Mouse (Mus musculus): ENCODE data around the gene Cpxm2.

Gene Cpxm2

DNA sequence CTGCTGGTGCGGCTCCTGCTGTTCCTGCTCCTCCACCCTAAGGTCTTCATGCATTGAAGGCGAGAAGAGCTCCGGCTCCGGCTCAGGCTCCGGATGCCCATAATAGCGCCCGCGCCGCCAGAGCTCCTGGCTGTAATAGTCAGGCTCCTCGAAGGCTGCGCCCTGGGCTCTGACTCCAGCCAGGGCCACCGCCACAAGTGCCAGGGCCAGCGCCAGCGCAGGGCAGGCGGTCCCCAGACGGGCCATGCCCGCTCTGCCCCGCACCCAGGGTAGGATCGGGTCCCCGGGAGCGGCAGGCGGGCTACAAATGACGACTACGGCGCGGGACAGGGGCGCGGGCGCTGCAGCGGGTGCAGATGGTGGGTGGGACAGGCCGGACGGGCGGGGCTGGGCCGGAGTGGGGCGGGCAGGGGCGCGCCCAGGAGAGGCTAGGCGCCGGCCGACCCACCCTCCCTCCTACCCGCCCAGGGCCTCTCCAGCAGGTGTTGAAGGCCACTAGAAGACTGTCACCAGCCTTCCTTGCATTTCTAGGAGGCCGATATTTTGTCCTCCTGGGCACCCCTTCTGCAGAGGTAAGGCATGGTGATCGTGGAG lies at the start of gene Cpxm2:
Gene Cpxm2 (minus strand): TSS at position 372 of the 594 bp plus-strand sequence.
- no peak for DNase-seq

DNA sequence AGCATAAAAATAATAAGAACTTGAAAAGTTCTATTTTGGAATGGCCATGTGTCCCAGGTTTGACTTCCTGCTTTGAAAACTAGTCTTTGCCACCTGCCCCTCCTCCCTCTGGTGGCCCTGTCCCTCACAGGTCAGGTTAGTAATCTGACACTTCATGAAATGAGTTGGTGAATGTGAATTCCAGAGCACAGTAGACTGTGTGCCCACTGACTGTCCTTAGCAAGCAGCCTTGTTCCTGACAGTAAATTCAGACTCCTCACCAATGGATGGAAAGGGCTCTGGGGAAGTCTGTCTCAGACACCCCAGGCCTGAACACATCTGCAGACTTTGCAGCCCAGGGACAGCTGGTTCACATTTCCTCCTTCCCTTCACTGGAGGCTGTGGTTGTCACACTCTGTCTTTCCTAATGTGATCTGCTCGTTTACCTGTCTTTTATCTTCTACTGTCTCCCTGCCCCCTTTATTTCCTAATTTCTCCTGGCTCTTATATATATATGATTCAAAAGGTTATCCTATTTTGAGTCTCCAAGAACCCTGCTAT lies 49.6 kb upstream of the Cpxm2 start:
- no peak for DNase-seq

DNA sequence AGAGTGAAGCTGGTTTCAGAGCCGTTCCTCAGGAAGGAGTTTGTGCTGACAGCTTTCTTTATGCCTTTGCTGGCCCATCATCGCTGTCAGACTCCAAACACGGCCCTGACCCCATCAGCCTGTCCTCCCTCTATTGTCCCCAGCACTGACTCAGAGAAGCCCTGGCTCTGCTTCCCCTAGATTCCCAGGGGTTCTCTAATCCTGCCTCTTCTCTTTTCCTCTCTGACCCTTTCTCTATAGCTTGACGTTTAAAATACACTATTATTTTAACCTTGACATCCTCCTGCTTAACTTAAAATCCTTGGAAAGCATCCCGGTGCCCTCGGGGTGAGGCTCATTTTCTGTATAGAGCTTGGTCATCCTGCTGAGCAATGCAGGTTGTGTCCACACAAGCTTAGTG lies 45.1 kb upstream of the Cpxm2 start:
- no peak for DNase-seq

DNA sequence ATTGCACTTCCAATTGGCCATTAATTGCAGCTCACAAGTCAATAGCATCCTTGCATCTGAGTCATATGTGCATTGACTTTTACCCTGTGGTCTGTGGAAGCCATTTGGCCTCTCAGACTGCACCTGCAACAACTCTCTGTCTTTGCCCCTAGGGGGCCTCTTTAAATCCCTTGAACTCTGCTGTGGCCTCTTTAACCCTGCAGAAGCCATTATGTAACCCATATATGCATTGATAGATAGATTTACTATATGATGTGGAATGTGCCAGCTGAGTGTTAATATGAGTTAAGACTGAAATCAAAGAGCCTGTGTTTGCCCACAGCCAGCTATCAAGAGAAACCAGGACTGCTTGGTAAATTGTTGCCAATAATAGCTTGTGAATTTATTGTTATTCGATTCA lies 44.3 kb upstream of the Cpxm2 start:
- no peak for DNase-seq

DNA sequence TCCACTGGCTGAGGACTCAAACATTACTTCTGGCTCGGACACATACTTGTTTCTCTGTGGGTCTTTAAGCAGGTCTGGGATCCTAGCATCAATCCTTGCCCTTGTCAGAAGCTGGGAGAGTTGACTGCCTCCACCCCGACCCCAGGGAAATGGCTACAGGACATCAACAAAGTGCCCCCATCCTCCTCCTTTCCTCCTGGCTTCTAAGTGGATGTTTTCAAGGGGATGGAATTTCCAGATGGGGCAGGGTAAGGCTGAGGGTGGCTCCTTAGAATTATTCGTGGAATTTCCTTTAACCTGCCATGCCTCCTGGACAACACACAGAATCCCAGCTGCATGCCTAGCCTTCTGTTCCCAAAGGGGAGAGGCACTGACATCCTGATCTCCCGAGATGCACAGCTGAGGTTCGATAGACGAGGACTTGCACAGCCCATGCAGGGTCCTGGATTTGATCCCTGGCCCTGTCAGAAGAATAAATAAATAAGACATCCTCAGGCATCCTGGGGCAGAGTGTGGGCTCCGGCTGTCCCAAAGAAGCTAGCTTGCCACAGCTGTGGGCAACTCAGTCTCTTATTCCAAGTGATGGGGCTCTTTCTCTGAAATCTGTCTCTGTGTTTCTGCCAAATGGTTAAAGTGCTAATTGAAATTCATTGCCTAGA lies 43.4 kb upstream of the Cpxm2 start:
- no peak for DNase-seq

DNA sequence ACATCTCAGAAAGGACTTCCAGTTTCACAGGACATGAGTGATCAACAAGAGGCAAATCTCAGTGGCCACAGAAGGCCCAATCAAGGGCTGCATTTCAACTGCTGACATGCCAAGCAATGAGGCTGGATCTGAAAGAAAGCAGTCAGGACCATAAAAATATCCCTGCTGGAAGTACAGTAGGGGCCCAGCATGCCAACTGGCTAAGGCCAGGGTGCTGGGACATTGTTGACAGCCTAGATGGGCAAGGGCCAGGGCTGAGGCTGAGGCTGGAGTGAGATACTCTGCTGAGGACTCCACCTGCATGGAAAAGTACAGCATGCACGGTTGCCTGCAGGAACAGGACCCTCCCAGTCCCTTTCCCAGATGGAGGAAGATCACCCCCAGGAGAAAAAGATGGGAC lies 42.0 kb upstream of the Cpxm2 start:
- no peak for DNase-seq

DNA sequence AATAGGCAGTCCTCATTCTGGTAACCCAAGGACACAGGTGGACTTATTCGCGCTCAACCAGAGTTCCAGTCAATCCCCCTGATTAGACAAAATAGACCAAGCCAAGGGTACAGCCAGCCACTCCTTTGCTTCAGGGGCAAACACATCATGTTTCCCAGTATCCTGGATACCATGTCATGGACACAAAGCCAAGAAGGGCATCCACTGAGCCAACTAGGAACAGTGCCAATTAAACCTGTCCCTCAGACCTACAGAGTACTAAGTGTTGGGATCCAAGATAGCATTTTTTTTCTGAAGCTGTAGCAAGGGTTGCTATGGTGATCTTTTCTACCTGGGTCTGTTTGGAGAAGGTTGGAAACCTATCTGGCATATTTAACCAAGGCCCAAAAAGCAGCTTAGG lies 39.1 kb upstream of the Cpxm2 start:
- no peak for DNase-seq

DNA sequence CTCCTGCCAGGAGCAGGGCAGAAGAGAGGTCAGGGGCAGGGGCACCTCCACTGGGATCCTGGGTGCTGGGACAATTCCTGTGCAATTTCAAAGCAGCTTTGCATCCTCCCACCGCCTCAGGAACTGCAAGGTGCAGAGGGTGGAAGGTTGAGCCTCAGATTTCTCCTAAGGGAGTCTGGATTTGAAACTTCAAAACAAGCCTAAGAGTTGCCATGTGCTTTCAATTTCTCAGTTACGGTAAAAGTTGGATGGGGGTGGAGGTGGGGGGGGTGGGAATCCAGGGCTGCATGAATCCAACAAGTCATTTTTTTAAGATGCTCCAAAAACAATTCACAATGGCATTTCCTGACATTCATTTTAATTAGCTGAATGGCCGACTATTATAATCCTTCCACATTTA lies 32.9 kb upstream of the Cpxm2 start:
- no peak for DNase-seq

DNA sequence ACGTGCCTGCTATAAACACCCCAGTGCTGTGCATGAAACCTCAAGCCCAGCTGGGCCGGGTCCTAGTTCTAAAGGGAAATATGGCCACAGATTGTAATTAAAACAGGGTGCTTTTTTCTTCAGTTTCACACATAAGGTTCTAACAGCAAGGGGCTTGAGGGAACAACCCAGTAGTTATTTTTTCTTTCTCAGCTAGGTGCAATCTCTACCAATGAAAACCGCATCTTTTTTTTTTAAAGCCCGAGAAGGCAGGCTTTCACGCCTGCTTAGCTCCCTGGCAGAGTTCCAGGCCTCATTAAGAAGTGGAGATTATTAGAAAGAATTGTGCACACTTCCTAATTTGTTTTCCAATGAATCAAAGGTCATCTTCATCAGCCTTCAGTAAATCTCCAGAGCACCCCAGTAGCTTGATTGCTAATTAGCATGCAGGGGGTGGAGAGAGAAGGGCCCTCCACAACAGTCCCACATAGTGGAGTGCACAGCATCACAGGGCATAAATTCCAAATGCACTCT lies 29.4 kb upstream of the Cpxm2 start:
- peak; percentile 9 to 44 for DNase-seq

DNA sequence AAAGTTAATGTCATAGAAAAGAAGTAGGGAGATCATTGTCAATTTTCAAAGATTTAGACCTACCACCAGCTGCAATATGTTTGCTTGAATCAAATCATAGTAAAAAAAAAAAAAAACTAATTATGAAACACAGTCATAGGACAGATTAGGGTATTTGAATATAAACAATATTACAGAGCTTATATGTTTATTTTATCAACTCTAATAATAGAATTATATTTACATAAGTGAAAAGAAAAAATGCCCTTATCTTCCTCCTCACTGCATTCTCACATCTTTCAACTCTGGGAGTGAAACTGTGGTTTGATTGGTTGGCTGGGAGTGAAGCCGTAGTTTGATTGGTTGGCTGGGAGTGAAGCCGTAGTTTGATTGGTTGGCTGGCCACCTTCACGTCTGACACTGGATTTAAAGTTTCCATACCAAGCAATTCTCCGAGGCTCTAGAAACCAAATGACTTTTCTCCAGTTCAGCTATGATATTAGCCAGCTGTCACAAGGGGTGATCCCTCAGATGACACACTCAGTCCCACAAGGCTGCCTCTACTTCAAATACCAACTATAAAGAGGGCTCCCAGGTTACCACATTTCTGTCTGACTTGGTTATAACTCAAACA lies 27.2 kb upstream of the Cpxm2 start:
- no peak for DNase-seq

DNA sequence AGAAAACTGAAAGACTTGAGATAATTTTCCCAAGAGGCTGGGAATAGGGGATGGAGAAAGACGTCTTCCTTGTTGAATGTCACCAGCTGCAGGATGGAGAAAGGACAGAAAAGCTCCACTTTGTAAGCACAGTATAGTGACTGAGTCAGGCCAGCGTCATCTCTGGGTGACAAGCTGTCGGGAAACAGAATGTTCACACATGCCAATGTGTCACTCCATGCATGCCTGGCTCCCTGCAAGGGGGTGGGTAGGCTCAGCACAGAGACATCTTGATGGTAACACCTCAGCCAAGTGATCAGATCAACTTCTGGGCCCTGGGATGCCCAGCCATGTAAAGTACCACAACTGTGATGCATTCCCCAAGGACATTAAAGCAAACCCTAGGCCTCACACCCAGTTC lies 26.5 kb upstream of the Cpxm2 start:
- no peak for DNase-seq

DNA sequence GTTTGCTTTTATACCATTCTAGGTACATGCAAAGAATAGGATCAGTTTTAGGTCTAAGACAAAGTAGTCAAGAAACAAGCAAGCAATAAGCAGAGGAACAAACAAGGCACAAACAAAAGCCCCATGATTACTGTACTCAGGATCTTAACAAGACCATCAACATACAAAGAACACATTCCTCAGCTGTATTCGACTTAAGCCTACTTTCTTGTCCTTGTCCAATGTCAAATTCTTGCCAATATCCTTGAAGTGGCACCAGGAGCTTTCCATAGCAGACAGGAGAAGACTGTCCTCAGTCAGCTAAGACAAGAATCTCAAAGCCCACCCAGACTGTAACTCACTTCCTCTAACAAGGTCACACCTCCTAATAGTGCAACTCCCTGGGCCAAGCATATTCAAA lies 24.5 kb upstream of the Cpxm2 start:
- DNase-seq: no peak

DNA sequence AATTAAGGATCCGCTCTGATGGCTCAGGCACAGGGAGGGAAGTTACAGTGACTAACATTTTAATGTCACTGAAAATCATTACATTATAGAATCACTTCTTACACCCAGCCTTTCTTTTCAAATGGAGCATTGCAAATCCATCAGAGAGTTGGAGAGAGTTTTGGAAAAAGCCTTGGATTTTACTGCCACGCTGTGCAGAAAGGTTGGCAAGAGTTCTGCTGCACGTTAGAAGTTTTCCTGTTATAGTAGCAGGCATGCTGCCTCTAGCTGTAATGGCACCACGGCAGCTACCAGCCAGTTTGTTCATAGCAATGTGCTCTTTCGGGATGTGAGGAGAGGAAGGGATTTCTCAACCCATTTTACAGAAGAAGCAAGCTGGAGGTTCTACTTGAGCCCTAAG lies 20.2 kb upstream of the Cpxm2 start:
- no peak for DNase-seq

DNA sequence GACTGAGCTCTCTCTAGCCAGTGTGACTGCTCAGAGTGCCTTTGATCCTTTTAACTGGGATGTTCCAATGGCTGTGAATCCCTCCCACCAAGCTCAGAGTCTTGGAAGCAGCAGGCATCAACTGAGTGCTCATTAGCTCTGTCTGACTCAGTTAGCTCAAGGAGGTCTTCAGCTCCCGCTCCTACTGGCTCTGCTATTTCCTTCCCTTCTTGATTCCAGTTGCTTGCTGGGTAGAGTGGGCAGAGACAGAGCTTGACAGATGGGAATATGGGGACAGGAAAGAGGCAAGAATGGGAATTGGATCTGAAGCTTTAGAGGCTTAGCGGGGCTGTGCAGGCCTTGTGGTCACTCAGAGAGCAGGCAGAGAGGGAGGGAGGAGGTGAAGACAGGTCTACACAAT lies 19.8 kb upstream of the Cpxm2 start:
- no peak for DNase-seq

DNA sequence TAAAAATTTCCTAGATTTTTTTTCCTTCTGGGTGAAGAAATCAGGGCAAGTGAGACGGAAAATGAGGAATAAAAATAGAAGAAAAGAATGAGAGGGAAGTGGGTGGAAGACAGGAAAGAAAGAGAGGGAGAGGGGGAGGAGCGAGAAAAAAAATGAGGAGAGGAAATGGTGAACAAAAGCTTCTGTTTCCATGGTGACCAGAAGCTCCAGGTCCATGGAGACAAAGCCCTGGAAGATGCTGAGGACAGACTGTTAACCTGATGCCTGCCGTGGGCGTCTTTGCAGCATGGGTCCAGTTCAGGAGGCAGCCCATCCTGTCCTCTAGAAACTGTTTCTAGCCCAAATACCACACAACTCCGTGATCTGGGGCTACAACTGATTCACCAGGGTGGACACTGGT lies 17.7 kb upstream of the Cpxm2 start:
- DNase-seq: no peak

DNA sequence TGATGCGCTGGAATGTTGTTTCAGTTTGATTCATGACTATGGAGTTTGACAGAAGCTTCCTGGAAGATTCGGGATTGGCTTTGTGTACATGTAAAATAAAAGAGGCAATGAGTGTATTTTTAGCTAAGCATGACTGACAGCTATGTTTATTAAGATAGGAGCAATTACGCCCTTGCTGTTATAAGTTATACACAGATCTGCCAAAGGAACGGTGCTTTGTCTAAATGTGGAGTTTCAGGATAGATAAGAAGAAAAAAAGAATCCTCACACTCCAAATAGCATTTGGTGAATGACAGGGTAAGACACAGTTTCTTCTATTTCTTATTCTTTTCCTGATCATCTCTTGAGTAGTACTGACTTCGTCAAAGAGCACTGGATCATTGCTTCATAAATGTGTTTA lies 17.2 kb upstream of the Cpxm2 start:
- DNase-seq: no peak

DNA sequence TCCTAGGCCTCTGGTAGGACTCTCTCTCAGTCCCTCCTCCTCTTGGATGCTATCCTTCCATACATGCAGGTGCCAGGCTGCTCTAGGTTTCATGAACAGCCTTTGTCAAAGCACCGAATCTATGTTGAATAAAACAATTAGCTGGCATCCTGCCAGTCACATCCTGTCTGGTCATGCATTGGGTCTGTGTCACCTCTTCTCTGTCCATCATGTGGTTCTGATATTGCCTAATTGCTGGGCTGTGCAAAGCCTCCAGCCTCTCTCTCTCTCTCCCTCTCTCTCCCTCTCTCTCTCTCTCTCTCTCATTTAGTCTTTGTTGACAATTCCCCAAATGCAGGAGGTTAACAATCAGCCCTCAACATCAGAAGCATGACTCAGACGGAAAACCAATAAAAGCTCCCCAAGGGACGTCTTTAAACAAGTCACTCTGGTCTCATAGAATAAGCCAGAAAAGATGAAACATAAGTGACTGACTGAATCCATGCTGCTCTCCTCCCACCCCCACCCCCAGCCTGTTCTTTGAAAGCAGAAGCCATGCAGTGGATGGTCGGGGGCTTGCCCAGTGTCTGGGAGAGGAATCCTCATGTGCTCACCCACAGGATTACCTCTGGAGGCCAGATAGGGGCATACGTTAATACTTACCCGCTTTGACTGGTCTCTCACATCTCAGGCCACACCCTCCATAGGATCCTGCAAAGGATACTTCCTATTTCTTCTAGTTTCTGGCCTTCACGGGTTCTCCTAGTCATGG lies 15.1 kb upstream of the Cpxm2 start:
- no peak for DNase-seq

DNA sequence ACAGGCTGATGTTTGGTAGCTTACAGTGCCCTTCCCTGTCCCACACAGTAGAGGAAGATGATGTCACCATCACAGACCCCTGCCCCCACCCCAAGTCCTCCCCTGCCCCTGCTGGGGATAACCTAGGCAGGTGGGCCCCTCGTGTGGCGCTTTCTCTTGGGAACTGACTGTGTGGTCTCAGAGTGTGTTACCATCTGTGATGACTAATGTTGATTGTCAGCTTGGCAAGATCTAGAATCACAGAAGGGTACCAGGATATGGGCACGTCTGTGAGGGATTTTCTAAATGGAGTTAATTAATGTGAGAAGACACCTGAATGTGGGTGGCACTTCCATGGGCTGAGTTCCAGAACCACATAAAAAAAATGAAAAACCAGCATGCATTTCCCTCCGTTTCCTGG lies 12.7 kb upstream of the Cpxm2 start:
- DNase-seq: no peak

DNA sequence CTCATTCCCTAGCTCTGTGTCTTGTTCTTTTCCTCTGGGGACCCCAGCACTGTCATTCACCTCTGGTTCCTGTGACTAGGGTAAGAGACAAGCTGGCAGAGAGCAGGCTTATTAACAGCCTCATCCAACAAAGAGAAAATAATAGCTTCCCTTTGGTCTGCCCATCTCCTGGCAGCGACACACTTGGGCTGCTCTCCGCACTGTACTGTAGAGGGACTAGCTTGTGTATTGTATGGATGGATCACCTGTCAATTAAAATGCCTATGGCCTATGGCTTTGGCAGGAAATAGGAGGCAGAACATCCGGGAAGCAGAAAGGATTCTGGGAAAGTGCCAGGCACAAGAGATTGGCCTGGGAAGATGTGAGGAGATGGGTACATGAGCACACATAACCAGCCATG lies 7.7 kb upstream of the Cpxm2 start:
- DNase-seq: no peak

DNA sequence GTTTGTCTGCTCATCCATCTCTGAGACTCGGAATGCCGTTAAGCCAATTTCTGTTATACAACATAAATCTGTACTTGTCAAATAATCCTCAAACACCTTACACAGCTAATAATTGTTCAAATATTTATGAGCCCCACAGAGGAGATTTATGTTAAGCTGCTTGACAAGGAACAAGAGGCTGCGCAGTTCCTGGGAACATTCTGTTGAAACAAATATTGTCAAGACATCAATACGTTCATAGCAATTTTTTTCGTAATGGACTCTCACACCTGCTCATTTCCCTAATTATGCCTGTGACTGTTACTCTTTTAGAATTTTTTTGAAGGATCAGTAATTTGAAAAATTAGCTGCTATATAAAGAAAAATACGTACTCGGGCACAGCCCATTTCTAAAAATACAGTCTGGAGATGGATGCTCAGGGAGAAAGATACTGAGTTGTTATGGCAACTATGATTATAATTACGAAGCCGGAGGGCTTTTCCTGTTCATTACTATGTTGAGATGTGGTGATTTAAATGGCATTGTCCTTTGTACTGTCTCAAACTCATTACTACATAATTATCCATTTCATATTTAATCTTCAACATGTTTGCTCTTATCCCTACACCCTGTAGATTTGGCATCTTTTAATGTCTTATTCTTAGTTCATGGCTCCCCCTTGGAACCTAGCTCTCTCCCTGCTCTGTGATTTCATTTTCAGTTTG lies 3.9 kb upstream of the Cpxm2 start:
- no peak for DNase-seq

DNA sequence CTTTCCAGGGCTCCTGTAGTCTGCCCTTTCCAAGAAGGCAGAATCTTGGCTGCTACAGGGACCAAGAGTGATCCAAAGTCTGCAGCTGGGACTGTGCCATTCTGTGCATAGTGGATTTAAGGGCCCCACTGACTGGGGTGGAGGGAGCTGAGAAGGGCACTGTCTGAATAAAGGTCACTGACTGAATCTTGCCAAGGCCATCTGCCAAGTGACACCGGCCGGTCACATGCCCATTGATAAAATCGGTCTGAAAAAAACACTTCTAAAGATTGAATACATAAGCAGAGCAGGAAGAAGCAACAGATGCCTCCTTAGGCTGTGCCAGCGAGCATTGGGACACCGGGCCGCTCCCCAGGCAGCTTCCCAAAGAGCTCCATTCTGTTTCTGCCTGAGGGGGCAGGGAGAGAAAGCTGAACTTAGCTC lies 803 bp downstream of the Cpxm2 start:
- no peak for DNase-seq

DNA sequence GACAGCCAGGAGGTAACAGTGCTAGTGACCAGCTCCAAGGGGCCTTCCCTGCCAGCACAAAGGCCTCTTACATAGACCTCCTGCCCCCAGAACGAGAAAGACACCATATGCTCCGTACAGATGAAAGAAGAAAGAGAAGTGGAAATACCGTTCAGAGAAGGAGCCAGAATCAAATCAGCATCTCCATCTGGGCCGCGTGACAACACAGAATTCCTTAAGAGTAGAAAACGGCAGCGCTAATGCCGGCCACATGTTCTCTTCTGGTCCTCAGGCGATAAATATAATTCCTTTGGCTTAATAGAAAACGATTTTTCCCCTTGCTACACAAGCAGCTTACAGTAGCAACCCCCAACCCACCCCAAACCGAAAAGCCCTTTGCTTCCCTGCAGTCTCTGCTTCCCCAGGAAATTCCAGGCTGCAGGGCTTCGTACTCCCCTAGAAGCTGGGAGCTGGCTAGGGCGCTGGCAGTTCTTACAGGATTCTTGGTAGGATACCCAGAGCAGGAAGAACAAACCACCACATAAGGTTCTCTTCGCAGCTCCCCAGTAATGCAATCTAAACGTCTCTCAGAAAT lies 9.2 kb downstream of the Cpxm2 start:
- DNase-seq: no peak

Measured in kidney, postnatal 36 days (tissue).